Mouse (Mus musculus): ENCODE data around the gene Shq1. TPM values are rescaled to one million over a fixed set of nuclear protein-coding genes. Genes with fewer than 3 reads are reported as not detected.
A peak's percentile ranks its signal among the peaks of the same experiment; 100 is the strongest.

Gene Shq1
- polyA plus RNA-seq, 1 experiment from 2014 or later = 7.7 TPM

- Histone ChIP-seq H3K4me3 (ENCODE audit: low read depth, low read length) (peak overlapping the region; percentile 46), H3K9me3 (ENCODE audit: control insufficient read depth, low read length) (no peaks in the 10 kb centered on the region), H3K4me1 (replicated peaks; ENCODE audit: control insufficient read depth, insufficient read depth) (no peaks in the 10 kb centered on the region; the same call in 1 of the 2 replicates), H3K4me2 (replicated peaks; ENCODE audit: low read depth) (peak overlapping the region; percentile 96), H3K27ac (replicated peaks) (no peak overlapping the region), H3K36me3 (ENCODE audit: control insufficient read depth, insufficient read depth, low read length) (no peaks in the 10 kb centered on the region), H3K9ac (ENCODE audit: low read length) (peak overlapping the region; percentile 51), H3K27me3 (ENCODE audit: control insufficient read depth, insufficient read depth, low read length) (no peaks in the 10 kb centered on the region)
- WGBS = 3% methylated on average over 51 of the region's 51 CpGs
- DNase-seq (ENCODE audit: low spot score) (peak; percentile 45), ATAC-seq (ENCODE audit: low FRiP score, low TSS enrichment) (peak; percentile 42)
- TF ChIP-seq CTCF (IDR thresholded peaks at IDR 0.05; ENCODE audit: low read depth) (no peak), EP300 (optimal IDR thresholded peaks at IDR 0.05) (no peak)
Measured at GRCm38 (mm10) chr6:100562719-100563551, 108.0 kb downstream of the Shq1 start.

- no peak for TF ChIP-seq CTCF (IDR thresholded peaks at IDR 0.05; ENCODE audit: low read depth)
- no peak for TF ChIP-seq EP300 (optimal IDR thresholded peaks at IDR 0.05)
- ATAC-seq (ENCODE audit: low FRiP score, low TSS enrichment) = no peak
- WGBS = 55% methylated on average over 8 of the region's 8 CpGs
- no peaks in the 10 kb centered on the region for H3K9me3 ChIP-seq (ENCODE audit: control insufficient read depth, low read length)
- H3K4me2 ChIP-seq (replicated peaks; ENCODE audit: low read depth) = no peak overlapping the region
- DNase-seq (ENCODE audit: low spot score) = no peak
- no peaks in the 10 kb centered on the region; the same call in 1 of the 2 replicates for H3K4me1 ChIP-seq (replicated peaks; ENCODE audit: control insufficient read depth, insufficient read depth)
- H3K9ac ChIP-seq (ENCODE audit: low read length) = no peak overlapping the region
- no peak overlapping the region for H3K27ac ChIP-seq (replicated peaks)
- H3K4me3 ChIP-seq (ENCODE audit: low read depth, low read length) = no peak overlapping the region
- no peaks in the 10 kb centered on the region for H3K36me3 ChIP-seq (ENCODE audit: control insufficient read depth, insufficient read depth, low read length)
- H3K27me3 ChIP-seq (ENCODE audit: control insufficient read depth, insufficient read depth, low read length) = no peaks in the 10 kb centered on the region
Measured at GRCm38 (mm10) chr6:100558057-100558456, 112.9 kb downstream of the Shq1 start.

GRCm38 (mm10) chr6:100542154-100542997 is 128.6 kb downstream of the Shq1 start:
- Histone ChIP-seq H3K4me1 (replicated peaks; ENCODE audit: control insufficient read depth, insufficient read depth) (no peaks in the 10 kb centered on the region), H3K9me3 (ENCODE audit: control insufficient read depth, low read length) (no peaks in the 10 kb centered on the region), H3K4me3 (ENCODE audit: low read depth, low read length) (no peak overlapping the region), H3K36me3 (ENCODE audit: control insufficient read depth, insufficient read depth, low read length) (no peaks in the 10 kb centered on the region), H3K27me3 (ENCODE audit: control insufficient read depth, insufficient read depth, low read length) (no peaks in the 10 kb centered on the region), H3K4me2 (replicated peaks; ENCODE audit: low read depth) (no peak overlapping the region), H3K27ac (replicated peaks) (no peak overlapping the region), H3K9ac (ENCODE audit: low read length) (no peak overlapping the region)
- no peak for TF ChIP-seq CTCF (IDR thresholded peaks at IDR 0.05; ENCODE audit: low read depth)
- no peak for TF ChIP-seq EP300 (optimal IDR thresholded peaks at IDR 0.05)
- DNase-seq (ENCODE audit: low spot score) (no peak), ATAC-seq (ENCODE audit: low FRiP score, low TSS enrichment) (no peak)
- WGBS = 80% methylated on average over 15 of the region's 15 CpGs

GRCm38 (mm10) chr6:100539698-100540097 is 131.3 kb downstream of the Shq1 start:
- Histone ChIP-seq H3K27ac (replicated peaks) (no peak overlapping the region), H3K4me3 (ENCODE audit: low read depth, low read length) (no peak overlapping the region), H3K4me2 (replicated peaks; ENCODE audit: low read depth) (no peak overlapping the region), H3K9me3 (ENCODE audit: control insufficient read depth, low read length) (no peaks in the 10 kb centered on the region), H3K9ac (ENCODE audit: low read length) (no peak overlapping the region), H3K4me1 (replicated peaks; ENCODE audit: control insufficient read depth, insufficient read depth) (no peaks in the 10 kb centered on the region), H3K27me3 (ENCODE audit: control insufficient read depth, insufficient read depth, low read length) (no peaks in the 10 kb centered on the region), H3K36me3 (ENCODE audit: control insufficient read depth, insufficient read depth, low read length) (no peaks in the 10 kb centered on the region)
- ATAC-seq (ENCODE audit: low FRiP score, low TSS enrichment) = no peak
- DNase-seq (ENCODE audit: low spot score) = peak; percentile 30
- WGBS = 44% methylated on average over 4 of the region's 4 CpGs
- peak; percentile 70 for TF ChIP-seq CTCF (IDR thresholded peaks at IDR 0.05; ENCODE audit: low read depth)
- TF ChIP-seq EP300 (optimal IDR thresholded peaks at IDR 0.05) = no peak

GRCm38 (mm10) chr6:100538570-100538969 is 132.4 kb downstream of the Shq1 start:
- DNase-seq (ENCODE audit: low spot score) = no peak
- no peak overlapping the region for H3K9ac ChIP-seq (ENCODE audit: low read length)
- H3K27me3 ChIP-seq (ENCODE audit: control insufficient read depth, insufficient read depth, low read length) = no peaks in the 10 kb centered on the region
- no peaks in the 10 kb centered on the region for H3K36me3 ChIP-seq (ENCODE audit: control insufficient read depth, insufficient read depth, low read length)
- no peaks in the 10 kb centered on the region for H3K9me3 ChIP-seq (ENCODE audit: control insufficient read depth, low read length)
- H3K4me1 ChIP-seq (replicated peaks; ENCODE audit: control insufficient read depth, insufficient read depth) = no peaks in the 10 kb centered on the region
- TF ChIP-seq EP300 (optimal IDR thresholded peaks at IDR 0.05) (no peak), CTCF (IDR thresholded peaks at IDR 0.05; ENCODE audit: low read depth) (no peak)
- no peak overlapping the region for H3K4me3 ChIP-seq (ENCODE audit: low read depth, low read length)
- 55% methylated on average over 7 of the region's 7 CpGs for WGBS
- ATAC-seq (ENCODE audit: low FRiP score, low TSS enrichment) = no peak
- H3K4me2 ChIP-seq (replicated peaks; ENCODE audit: low read depth) = no peak overlapping the region
- H3K27ac ChIP-seq (replicated peaks) = no peak overlapping the region
